Mouse (Mus musculus) heart, embryonic 12.5 days (tissue): ENCODE data around the gene Pip4k2c. TPM values are rescaled to one million over a fixed set of nuclear protein-coding genes. Genes with fewer than 3 reads are reported as not detected.
"Not testable (repeated sequence)": the region's sequence is repeated elsewhere in the genome, so short reads cannot be mapped to it uniquely, and the experiment has no call there.

Experiments used
- ATAC-seq: fragments of 200-750 bp; cut with Nextera tagmentation; 2 replicates; pipeline ENCODE4 v1.8.0; 2017; ENCODE audit warnings: moderate TSS enrichment, moderate library complexity; ENCODE audit not compliant: insufficient number of reproducible peaks, low FRiP score
- H3K27ac ChIP-seq: fragments of 300-500 bp; sonication (generic); 2 replicates; pipeline ENCODE4 v1.5.1; 2016; ENCODE audit warnings: mild to moderate bottlenecking, moderate library complexity; ENCODE audit not compliant: poor library complexity, severe bottlenecking
- H3K27me3 ChIP-seq: fragments of 300-500 bp; sonication (generic); replicated peaks from 2 replicates; pipeline ENCODE4 v1.6.1; 2016; ENCODE audit warnings: mild to moderate bottlenecking, moderate library complexity
- H3K36me3 ChIP-seq: fragments of 300-500 bp; sonication (generic); 2 replicates; pipeline ENCODE4 v1.6.1; 2016; ENCODE audit warnings: mild to moderate bottlenecking, moderate library complexity
- H3K4me1 ChIP-seq: fragments of 300-500 bp; sonication (generic); replicated peaks from 2 replicates; pipeline ENCODE4 v1.6.1; 2016; ENCODE audit warnings: mild to moderate bottlenecking
- H3K4me2 ChIP-seq: fragments of 300-500 bp; sonication (generic); 2 replicates; pipeline ENCODE4 v1.6.1; 2016; ENCODE audit warnings: mild to moderate bottlenecking, moderate library complexity
- H3K4me3 ChIP-seq: fragments of 300-500 bp; sonication (generic); 2 replicates; pipeline ENCODE4 v1.5.1; 2016; ENCODE audit warnings: mild to moderate bottlenecking
- H3K9ac ChIP-seq: fragments of 300-500 bp; sonication (generic); 2 replicates; pipeline ENCODE4 v1.6.1; 2016; ENCODE audit warnings: mild to moderate bottlenecking, moderate library complexity
- H3K9me3 ChIP-seq: fragments of 300-500 bp; sonication (generic); replicated peaks from 2 replicates; pipeline ENCODE4 v1.6.1; 2016; ENCODE audit warnings: mild to moderate bottlenecking, moderate library complexity
- WGBS: fragments of 180-500 bp; shearing (Covaris S2); methylation state at CpG from one replicate; pipeline ENCODE4 v1.1.7; 2016; 5-methylcytosine and 5-hydroxymethylcytosine counted together
- polyA plus RNA-seq: library from polyadenylated mRNA; unstranded; fragments of >200 nt; fragmentation: Nextera tagmentation; extraction: Ambion mirVana; gene quantifications from 2 replicates; pipeline ENCODE4 v1.2.1, GENCODE M21; 2016

Gene Pip4k2c
- polyA plus RNA-seq, 1 experiment from 2014 or later, result 29.7 TPM

DNA sequence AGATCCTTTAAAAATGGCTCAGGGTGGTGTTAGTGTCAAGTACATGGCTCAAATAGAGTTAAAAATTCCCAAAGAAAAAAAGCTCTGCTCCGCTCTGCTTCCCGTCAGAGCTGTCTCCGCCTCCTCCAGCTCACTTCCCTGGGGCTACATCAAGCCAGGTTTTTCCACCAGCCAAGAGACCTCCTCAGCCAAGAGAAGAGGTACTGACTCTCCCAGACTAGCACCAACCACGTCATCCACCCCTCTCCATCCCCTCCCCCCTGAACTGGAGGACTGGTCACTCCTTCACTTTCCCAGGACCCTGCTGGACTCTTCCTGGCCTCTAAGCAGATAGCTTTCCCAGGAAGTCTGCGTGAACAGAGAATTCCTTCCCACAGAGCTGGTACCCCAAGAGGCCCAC lies 15.0 kb downstream of the Pip4k2c start:
- ATAC-seq, result peak; percentile 80
- H3K4me2 ChIP-seq, result peak overlapping the region; percentile 94
- H3K9ac ChIP-seq, result 0 out of 2 replicates have a peak overlapping the region, but pooled peaks have one; percentile 88
- under 1% methylated on average over 5 of the region's 5 CpGs for WGBS
- peaks cover 22% of the 10 kb centered on the region for H3K4me1 ChIP-seq
- peak overlapping the region; percentile 91 for H3K27ac ChIP-seq
- peaks cover 43% of the 10 kb centered on the region for H3K36me3 ChIP-seq
- H3K27me3 ChIP-seq, result no peaks in the 10 kb centered on the region
- peak overlapping the region; percentile 88 for H3K4me3 ChIP-seq
- no peaks in the 10 kb centered on the region for H3K9me3 ChIP-seq

DNA sequence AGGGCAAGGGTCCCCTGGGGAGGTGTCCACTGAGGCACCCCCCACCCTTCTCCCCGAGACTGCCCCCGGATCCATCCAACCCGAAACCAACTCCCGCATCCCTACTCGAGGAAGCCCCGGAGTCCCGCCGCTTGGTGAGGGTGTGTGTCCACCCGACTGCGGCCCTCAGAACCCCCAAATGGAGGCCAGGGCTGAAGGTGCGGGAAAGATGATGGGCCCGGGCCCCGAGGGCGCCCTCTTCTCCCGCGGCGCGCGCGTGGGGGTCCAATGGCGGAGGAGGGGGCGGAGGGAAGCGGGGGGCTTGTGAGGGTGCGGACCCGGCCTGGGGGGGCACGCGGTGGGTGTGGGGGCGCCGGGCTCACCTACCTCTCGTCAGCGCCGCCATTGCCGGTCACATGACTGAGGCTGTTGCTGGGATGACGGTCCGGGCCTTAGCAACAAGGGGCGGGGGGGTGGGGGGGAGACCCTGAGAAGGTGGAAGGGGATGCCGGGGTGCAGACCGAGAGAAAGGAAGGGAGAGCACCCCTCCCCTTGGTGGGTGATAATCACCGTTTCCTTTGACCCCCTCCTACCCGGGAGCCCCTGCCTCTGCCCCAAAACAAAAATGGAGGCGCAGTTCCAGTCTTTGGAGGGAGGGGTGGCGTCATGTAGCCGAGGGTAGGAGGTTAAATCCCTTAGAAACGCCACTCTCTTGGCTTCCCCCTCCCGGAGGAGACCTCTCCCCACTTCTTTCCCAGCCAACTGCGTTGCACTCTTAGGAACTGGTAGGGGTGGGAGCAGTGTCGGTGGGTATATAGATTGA lies 15.9 kb downstream of the Pip4k2c start, which contains the start of gene Dtx3:
TSS of gene Dtx3 (minus strand) at position 401 of the 802 bp plus-strand sequence.
- peaks cover 49% of the 10 kb centered on the region for H3K36me3 ChIP-seq
- ATAC-seq, result peak; percentile 63
- peaks cover 30% of the 10 kb centered on the region for H3K4me1 ChIP-seq
- under 1% methylated on average over 39 of the region's 47 CpGs for WGBS
- H3K9ac ChIP-seq, result peak within 1 kb of the TSS; percentile 88
- peak within 1 kb of the TSS; percentile 91 for H3K27ac ChIP-seq
- peak within 1 kb of the TSS; percentile 94 for H3K4me2 ChIP-seq
- no peaks in the 10 kb centered on the region for H3K9me3 ChIP-seq
- H3K27me3 ChIP-seq, result no peaks in the 10 kb centered on the region
- H3K4me3 ChIP-seq, result peak within 1 kb of the TSS; percentile 88

DNA sequence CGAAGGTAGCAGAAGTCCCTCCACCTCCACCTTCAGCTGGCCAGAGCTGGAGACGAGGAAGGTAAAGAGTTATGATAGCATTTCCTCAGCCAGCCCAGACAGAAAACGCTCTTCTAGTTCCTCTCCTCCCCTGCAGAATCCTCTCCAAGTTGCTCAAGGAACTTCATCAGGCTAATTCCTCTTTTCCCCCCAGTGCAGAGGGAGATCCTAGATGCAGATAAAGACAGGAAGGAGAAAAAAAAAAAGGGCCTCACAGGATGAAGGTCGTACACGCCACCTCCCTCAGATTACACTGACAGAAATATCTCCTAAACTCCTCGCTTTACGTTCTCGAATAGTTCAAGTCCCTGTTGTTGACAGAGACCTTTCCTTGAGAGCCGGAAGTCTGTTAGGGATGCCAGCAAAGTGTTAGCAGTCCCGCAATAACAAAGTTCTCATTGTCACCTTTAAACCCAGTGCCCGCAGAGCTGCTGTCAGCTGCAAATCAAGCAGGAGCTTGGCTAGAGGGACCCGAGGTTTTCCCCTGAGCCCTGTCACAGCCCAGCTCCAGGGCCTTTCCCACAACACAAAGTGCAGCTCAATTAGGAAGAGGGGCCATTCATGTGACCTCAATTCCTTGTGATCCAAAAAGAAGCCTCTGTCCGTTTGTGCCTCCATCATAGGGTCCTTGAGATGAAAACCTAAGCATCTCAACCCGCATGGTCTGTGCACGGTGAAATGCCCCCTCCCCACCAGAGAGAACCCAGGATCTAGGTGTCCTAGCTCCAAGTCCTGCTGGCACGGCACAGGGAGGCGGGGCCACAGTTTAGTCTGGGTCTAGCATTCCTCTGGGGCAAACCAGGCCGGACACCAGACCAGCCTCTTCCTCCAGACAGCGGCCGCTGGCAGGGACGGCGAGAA lies 16.7 kb downstream of the Pip4k2c start:
- no peaks in the 10 kb centered on the region for H3K9me3 ChIP-seq
- WGBS, result 8% methylated on average over 22 of the region's 22 CpGs
- peak; percentile 70 for ATAC-seq
- peaks cover 39% of the 10 kb centered on the region for H3K4me1 ChIP-seq
- H3K27ac ChIP-seq, result peak overlapping the region; percentile 91
- peaks cover 42% of the 10 kb centered on the region for H3K36me3 ChIP-seq
- no peaks in the 10 kb centered on the region for H3K27me3 ChIP-seq
- peak overlapping the region; percentile 88 for H3K4me3 ChIP-seq
- H3K9ac ChIP-seq, result peak overlapping the region; percentile 88
- H3K4me2 ChIP-seq, result peak overlapping the region; percentile 94

DNA sequence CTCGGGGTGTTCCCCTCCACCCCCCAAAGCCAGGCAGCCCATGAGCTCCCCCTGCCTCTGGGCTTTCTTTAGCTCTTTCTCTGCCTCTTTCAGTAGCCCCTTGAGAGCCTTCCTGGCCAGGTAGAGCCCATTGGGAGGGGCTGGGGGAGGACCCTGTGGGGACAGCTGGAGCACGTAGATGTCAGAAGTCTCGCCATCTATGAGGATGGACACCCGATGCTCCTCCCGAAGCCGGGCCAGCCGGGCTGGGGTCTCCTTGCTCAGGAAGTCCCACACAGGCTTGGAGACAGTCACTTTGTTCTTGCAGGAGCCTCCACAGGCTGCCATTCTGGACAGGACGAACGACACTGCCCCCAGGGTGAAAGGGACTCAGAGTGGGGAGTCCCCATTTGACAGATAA lies 18.4 kb downstream of the Pip4k2c start:
- Histone ChIP-seq H3K4me3 (no peak overlapping the region), H3K36me3 (peaks cover 25% of the 10 kb centered on the region), H3K4me2 (no peak overlapping the region), H3K27me3 (no peaks in the 10 kb centered on the region), H3K4me1 (peaks cover 54% of the 10 kb centered on the region), H3K9ac (no peak overlapping the region), H3K9me3 (no peaks in the 10 kb centered on the region), H3K27ac (no peak overlapping the region)
- no peak for ATAC-seq
- 76% methylated on average over 9 of the region's 9 CpGs for WGBS

DNA sequence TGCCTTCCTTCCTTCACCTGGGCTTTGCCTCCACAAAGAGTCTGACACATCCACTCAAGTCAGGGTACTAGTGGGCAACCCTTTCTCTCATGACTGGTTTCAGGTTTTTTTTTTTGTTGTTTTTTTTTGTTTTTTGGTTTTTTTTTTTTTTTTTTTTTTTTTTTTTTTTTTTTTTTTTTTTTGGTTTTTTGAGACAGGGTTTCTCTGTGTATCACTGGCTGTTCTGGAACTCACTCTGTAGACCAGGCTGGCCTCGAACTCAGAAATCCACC lies 19.4 kb downstream of the Pip4k2c start:
- not testable (repeated sequence) for H3K27me3 ChIP-seq, H3K4me3 ChIP-seq, H3K4me2 ChIP-seq, H3K27ac ChIP-seq, H3K9ac ChIP-seq, H3K9me3 ChIP-seq, ATAC-seq
- peaks cover 54% of the 10 kb centered on the region for H3K4me1 ChIP-seq
- WGBS, result 58% methylated on average over 1 of the region's 1 CpGs
- peaks cover 19% of the 10 kb centered on the region for H3K36me3 ChIP-seq

DNA sequence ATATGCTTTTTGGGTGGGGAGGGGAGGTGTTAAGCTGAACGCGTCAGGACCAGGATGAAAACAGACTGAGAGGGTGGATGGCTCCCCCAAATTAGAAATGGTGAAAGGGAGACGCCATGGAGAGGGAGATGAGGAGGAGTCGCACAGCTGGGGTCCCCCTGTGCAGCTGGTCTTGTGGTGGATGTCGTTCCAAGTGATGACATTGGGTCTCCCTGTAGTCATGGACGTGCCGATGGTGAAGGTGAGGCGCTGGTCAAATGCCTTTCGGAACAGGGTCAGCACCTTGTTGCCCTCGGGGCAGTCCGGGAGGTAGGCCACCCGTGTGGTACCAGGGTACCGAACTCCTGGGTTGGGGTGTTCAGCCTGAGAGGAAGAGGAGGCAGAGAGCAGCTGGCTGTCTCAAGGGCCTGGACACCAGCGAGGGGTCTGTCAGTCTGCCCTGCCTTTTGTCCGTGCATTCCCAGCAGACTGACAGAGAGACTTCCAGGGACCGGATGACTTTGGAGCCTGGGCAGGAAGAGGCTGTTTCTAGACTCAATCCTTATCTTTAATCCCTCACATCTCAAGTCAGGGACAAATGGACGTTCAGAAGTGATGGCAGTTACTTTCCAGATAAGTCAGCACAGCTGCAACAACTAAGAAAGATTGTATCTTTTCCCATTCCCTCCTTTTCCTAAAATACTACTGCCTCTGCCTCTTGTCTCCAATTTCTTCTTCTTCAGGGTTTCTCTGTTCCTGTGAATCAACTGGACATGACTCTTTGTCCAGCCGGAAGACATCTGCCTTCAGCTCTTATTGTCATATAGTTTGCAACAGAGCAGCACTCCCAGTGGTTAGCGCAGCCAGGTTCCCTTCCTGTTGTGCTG lies 20.0 kb downstream of the Pip4k2c start:
- H3K4me2 ChIP-seq, result no peak overlapping the region
- H3K36me3 ChIP-seq, result peaks cover 25% of the 10 kb centered on the region
- 56% methylated on average over 19 of the region's 19 CpGs for WGBS
- H3K27me3 ChIP-seq, result no peaks in the 10 kb centered on the region; the same call in 1 of the 2 replicates
- no peak overlapping the region for H3K4me3 ChIP-seq
- H3K9me3 ChIP-seq, result 0 out of 2 replicates have a peak, but pooled peaks cover 3% of the 10 kb centered on the region
- no peak overlapping the region for H3K9ac ChIP-seq
- ATAC-seq, result no peak
- peaks cover 50% of the 10 kb centered on the region for H3K4me1 ChIP-seq
- H3K27ac ChIP-seq, result 0 out of 2 replicates have a peak overlapping the region, but pooled peaks have one; percentile 49

DNA sequence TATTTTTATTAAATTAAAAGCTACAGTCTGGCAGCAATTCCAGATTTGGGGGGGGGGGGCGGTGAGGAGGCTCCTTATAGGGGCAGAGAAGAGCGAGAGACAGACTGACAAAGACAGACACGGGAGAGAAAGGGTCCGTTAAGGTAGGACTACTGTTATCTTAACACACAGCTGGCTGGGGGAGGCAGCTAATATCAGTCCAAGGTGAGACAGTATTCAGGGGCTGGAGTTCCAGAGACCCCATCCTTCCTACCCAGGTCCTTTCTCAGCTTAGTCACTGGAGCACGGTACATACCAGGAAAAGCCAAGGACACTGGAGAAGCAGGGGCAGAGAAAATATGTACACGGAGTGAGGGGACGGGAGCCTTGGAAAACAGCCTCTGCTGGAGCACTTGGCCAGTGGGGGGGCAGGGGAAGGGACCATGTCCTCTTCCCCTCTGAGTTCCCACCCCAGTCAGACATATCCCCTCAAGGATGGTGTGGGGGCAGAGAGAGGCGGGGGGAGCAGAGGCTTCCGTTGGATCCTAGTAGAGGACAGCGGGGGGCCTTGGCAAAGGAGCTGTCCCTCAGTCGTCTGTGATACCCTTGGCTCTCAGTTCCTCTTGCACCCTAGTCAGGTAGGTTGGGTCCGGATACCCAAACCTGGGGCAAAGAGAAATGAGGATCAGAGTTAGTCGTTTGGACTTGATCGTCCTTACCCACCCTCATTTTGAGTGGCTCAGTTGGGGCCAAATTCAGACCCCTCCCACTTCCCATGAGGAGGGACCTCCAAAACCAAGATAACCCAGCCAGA lies 20.8 kb downstream of the Pip4k2c start:
- peak overlapping the region; percentile 97 for H3K4me2 ChIP-seq
- peak overlapping the region; percentile 81 for H3K4me3 ChIP-seq
- peak overlapping the region; percentile 56; the same call in 1 of the 2 replicates for H3K27ac ChIP-seq
- H3K9me3 ChIP-seq, result 0 out of 2 replicates have a peak, but pooled peaks cover 3% of the 10 kb centered on the region
- H3K9ac ChIP-seq, result peak overlapping the region; percentile 83; the same call in 1 of the 2 replicates
- H3K4me1 ChIP-seq, result peaks cover 49% of the 10 kb centered on the region
- H3K27me3 ChIP-seq, result peaks cover 2% of the 10 kb centered on the region; the same call in 1 of the 2 replicates
- H3K36me3 ChIP-seq, result peaks cover 25% of the 10 kb centered on the region
- ATAC-seq, result no peak
- 32% methylated on average over 13 of the region's 14 CpGs for WGBS

DNA sequence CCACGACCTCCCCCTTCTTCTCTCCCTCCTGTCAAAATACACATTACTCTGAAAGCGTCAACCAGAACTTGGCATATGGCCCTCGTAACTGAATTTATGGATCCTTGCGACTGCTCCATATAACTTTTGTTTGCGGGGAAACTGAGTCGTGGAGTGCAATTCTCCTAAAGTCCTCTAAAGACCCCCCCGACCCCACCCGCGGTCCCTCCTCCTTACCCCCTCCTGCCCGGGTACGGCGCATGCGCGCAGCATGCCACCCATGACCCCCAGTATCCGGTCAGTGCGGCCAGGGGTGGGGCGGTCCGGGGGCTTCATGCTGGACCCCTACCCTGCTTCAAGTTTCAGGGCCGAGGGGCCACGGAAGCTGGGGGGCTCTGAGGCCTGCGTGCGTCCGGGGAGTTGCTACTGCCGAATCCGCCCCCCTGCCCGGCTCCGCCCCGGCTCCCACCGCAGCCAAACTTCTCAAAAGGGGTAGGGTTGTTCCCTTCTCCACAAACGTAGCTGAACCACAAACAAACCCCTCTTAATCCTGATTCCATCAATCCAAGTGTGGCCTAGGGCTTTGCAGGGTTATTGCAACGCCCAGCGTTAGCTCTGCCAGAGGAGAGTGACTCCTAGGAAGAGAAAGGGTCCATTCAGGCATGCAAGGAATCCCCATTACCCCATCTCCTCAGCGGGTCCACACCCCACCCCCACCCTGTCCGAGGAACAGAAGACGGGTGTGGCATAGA lies 21.6 kb downstream of the Pip4k2c start, which contains the start of gene Arhgef25:
TSS of gene Arhgef25 (minus strand) at position 433 of the 731 bp plus-strand sequence.
- H3K4me2 ChIP-seq, result peak within 1 kb of the TSS; percentile 97
- H3K4me1 ChIP-seq, result peaks cover 46% of the 10 kb centered on the region
- H3K9me3 ChIP-seq, result 0 out of 2 replicates have a peak, but pooled peaks cover 3% of the 10 kb centered on the region
- peak within 1 kb of the TSS; percentile 56 for H3K27ac ChIP-seq
- peak within 1 kb of the TSS; percentile 81 for H3K4me3 ChIP-seq
- H3K9ac ChIP-seq, result peak within 1 kb of the TSS; percentile 83
- peaks cover 25% of the 10 kb centered on the region for H3K36me3 ChIP-seq
- WGBS, result 2% methylated on average over 35 of the region's 35 CpGs
- ATAC-seq, result peak; percentile 19; the same call in 1 of the 2 replicates
- H3K27me3 ChIP-seq, result peaks cover 8% of the 10 kb centered on the region

DNA sequence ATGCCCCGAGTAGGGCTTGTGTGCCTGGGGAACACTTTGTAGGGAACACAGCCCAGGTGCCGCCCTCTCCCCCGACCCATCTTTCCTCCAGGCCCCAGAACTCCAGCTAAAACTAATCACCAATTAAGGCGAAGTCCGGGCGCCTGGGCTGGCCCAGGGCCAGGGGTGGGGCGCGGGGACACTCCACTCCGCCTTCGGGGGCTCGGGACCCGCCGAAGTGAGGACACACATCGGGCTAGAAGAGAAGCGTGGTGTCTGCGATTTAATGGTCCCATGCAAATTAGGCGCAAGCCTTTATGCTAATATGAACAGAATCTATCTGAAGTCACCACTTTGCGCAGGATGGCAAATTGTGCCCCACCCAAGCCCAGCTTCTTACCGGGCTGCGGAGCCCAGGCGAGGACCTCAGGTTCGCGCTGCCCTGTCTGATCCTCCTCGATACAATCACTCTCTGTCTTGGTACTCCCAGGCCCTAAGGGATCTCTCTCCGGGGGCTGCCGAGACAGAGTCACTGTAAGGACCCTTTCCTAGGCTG lies 22.2 kb downstream of the Pip4k2c start:
- Histone ChIP-seq H3K4me3 (peak overlapping the region; percentile 81), H3K4me1 (peaks cover 40% of the 10 kb centered on the region), H3K27ac (peak overlapping the region; percentile 56), H3K9me3 (0 out of 2 replicates have a peak, but pooled peaks cover 3% of the 10 kb centered on the region), H3K36me3 (peaks cover 25% of the 10 kb centered on the region), H3K27me3 (peaks cover 14% of the 10 kb centered on the region), H3K9ac (peak overlapping the region; percentile 83), H3K4me2 (peak overlapping the region; percentile 97)
- ATAC-seq, result peak; percentile 15
- WGBS, result 0% methylated on average over 26 of the region's 26 CpGs
